Mouse (Mus musculus) CH12.LX (cell line): ENCODE results near the gene Ntmt1.

Source experiments
- CTCF ChIP-seq, 2 experiments: IDR thresholded peaks in 1 of 2; conservative IDR thresholded peaks in 1 of 2; 2 replicates each; pipeline ENCODE4 v1.5.1; 2011 to 2012; ENCODE audit warnings: low read depth in 2 of 2, low read length in 2 of 2, improper control_type of control experiment in 1 of 2, inconsistent platforms in 1 of 2, mild to moderate bottlenecking in 1 of 2, moderate library complexity in 1 of 2
- MAFK ChIP-seq: IDR thresholded peaks from 2 replicates; pipeline ENCODE4 v1.6.1; 2011; ENCODE audit warnings: low read length, improper control_type of control experiment; ENCODE audit not compliant: insufficient replicate concordance

DNA sequence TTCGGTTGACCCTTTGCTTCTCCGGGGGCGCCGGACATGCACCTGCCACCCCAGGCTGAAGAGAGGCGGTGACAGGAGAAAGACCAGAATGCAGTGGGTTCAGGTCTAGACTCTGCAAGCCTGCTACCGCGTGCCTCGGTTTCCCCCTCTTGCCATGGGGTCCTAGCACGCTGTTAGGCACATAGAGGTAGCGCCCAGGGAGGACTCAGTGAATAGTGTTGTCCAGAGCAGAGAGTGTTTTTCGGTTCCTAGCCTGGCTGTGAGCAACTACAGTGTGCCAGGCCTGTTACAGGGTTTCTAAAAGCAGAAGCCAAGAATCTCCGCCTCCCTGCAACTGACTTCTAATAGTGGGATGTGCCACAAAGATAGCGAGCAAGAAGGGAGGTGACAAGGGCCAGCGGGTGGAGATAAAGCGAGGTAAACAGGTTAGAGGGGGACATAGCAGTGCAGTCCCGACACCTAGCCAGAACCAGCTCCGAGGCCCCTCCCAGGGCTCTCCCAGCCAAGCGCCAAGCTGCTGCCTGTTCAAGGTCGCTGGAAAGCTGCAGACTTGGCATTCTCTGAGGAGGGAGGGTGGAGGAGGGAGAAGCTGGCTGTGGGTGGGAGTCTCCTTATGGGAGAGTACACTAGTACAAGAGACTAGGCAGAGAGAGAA is 35.7 kb upstream of the Ntmt1 start:
- TF ChIP-seq CTCF (conservative IDR thresholded peaks at IDR 0.05 in 1 of 2, IDR thresholded peaks at IDR 0.05 in 1 of 2; ENCODE audit: low read depth in 2 of 2, low read length in 2 of 2) (no peak), MAFK (no peak)
